Mouse (Mus musculus): ENCODE data around the gene Abcc2. TPM values are rescaled to one million over a fixed set of nuclear protein-coding genes. Genes with fewer than 3 reads are reported as not detected.

The Abcc2 gene
- polyA plus RNA-seq, 1 experiment from 2014 or later = 0.04 TPM

DNA sequence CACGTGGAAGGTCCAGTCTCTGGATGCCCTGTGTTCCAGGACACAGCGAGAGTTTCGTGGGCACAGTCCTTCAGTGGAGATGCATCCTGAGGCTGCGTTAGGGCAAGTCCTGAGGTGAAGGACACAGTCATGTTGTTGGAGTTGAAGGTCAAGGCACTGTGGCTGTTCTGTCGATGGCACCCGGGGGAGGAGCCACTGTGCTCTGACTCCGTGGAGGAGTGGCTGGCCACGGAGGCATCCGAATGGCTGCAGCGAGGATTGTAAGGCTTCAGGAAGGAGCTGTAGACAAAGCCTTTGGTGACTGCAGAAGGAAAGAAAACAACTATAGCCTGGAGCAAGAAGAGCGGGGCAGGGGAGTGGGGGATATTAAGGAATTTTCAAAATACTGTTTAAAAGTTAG is 68.0 kb downstream of the Abcc2 start:
- Histone ChIP-seq H3K4me1 (ENCODE audit: control insufficient read depth, insufficient read depth, low read length) (no peaks in the 10 kb centered on the region), H3K36me3 (ENCODE audit: control insufficient read depth, insufficient read depth, low read length) (peaks cover 40% of the 10 kb centered on the region), H3K27ac (ENCODE audit: low read depth, low read length) (no peak overlapping the region), H3K27me3 (ENCODE audit: control insufficient read depth, insufficient read depth, low read length) (no peaks in the 10 kb centered on the region), H3K9ac (ENCODE audit: low read depth, low read length) (no peak overlapping the region), H3K4me3 (ENCODE audit: low read depth, low read length) (no peak overlapping the region), H3K4me2 (no peak overlapping the region), H3K9me3 (replicated peaks; ENCODE audit: control insufficient read depth, low read length) (no peaks in the 10 kb centered on the region)
- 84% methylated on average over 11 of the region's 11 CpGs for WGBS (ENCODE audit: insufficient replicate concordance)
- ATAC-seq (replicated peaks; ENCODE audit: insufficient number of reproducible peaks, low FRiP score, low TSS enrichment) = no peak

- Histone ChIP-seq H3K4me2 (no peak overlapping the region), H3K9me3 (replicated peaks; ENCODE audit: control insufficient read depth, low read length) (no peaks in the 10 kb centered on the region), H3K27ac (ENCODE audit: low read depth, low read length) (no peak overlapping the region), H3K36me3 (ENCODE audit: control insufficient read depth, insufficient read depth, low read length) (peaks cover 40% of the 10 kb centered on the region), H3K9ac (ENCODE audit: low read depth, low read length) (no peak overlapping the region), H3K4me3 (ENCODE audit: low read depth, low read length) (no peak overlapping the region), H3K27me3 (ENCODE audit: control insufficient read depth, insufficient read depth, low read length) (no peaks in the 10 kb centered on the region), H3K4me1 (ENCODE audit: control insufficient read depth, insufficient read depth, low read length) (no peaks in the 10 kb centered on the region)
- 80% methylated on average over 21 of the region's 21 CpGs for WGBS (ENCODE audit: insufficient replicate concordance)
- ATAC-seq (replicated peaks; ENCODE audit: insufficient number of reproducible peaks, low FRiP score, low TSS enrichment) = no peak
These were observed 70.1 kb downstream of the Abcc2 start for GRCm38 (mm10) chr19:43851996-43852630.

DNA sequence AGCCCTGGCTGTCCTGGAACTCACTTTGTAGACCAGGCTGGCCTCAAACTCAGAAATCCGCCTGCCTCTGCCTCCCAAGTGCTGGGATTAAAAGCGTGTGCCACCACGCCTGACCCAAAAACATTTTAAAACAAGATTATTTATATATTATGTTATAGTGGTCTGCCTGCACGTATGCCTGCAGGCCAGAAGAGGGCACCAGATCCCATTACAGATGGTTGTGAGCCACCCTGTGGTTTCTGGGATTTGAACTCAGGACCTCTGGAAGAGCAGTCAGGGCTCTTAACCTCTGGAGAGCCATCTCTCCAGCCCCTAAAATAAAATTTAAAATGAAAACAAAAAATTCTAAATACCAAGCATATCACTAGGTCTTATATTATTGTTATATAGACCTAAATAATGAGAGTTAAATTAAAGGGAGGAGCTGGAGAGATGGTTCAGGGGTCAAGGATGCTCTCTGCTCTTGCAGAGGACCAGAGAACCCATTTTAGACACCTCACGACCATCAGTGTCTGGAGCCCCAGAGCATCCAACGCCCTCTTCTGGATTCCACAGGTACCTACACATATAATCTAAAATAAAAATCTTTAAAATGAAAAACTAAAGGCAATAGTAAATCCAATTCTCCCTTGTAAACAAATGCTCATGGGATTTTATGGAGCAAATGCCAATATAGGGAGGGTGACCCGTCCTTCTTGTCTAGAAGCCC is 71.0 kb downstream of the Abcc2 start:
- 77% methylated on average over 7 of the region's 7 CpGs for WGBS (ENCODE audit: insufficient replicate concordance)
- Histone ChIP-seq H3K36me3 (ENCODE audit: control insufficient read depth, insufficient read depth, low read length) (peaks cover 32% of the 10 kb centered on the region), H3K4me1 (ENCODE audit: control insufficient read depth, insufficient read depth, low read length) (no peaks in the 10 kb centered on the region), H3K9ac (ENCODE audit: low read depth, low read length) (no peak overlapping the region), H3K9me3 (replicated peaks; ENCODE audit: control insufficient read depth, low read length) (no peaks in the 10 kb centered on the region), H3K27me3 (ENCODE audit: control insufficient read depth, insufficient read depth, low read length) (no peaks in the 10 kb centered on the region), H3K4me3 (ENCODE audit: low read depth, low read length) (no peak overlapping the region), H3K27ac (ENCODE audit: low read depth, low read length) (no peak overlapping the region), H3K4me2 (no peak overlapping the region)
- ATAC-seq (replicated peaks; ENCODE audit: insufficient number of reproducible peaks, low FRiP score, low TSS enrichment) = no peak

DNA sequence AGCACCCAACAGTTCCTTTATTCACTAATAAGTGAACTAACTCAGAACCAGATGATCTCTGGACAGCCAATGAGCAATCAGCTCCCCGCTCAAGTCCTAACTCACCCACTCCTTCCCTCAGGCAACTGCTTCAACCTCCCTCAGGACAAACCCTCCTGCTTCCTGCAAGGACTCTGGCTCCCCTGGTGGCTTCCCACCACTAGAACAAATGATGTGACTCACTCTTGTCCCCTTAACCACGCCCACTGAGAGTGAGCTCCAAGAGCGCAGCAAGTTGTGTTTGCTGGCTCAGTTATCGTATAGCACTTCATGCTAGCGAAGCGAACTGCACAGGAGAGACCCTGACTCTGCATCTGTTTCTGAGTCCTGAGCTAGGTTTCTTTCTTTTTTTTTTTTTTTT is 75.4 kb downstream of the Abcc2 start:
- no peaks in the 10 kb centered on the region for H3K4me1 ChIP-seq (ENCODE audit: control insufficient read depth, insufficient read depth, low read length)
- no peaks in the 10 kb centered on the region for H3K27me3 ChIP-seq (ENCODE audit: control insufficient read depth, insufficient read depth, low read length)
- no peak overlapping the region for H3K4me3 ChIP-seq (ENCODE audit: low read depth, low read length)
- H3K27ac ChIP-seq (ENCODE audit: low read depth, low read length) = no peak overlapping the region
- H3K9me3 ChIP-seq (replicated peaks; ENCODE audit: control insufficient read depth, low read length) = 0 out of 2 replicates have a peak, but pooled peaks cover 3% of the 10 kb centered on the region
- 67% methylated on average over 6 of the region's 6 CpGs for WGBS (ENCODE audit: insufficient replicate concordance)
- H3K9ac ChIP-seq (ENCODE audit: low read depth, low read length) = no peak overlapping the region
- peaks cover 24% of the 10 kb centered on the region for H3K36me3 ChIP-seq (ENCODE audit: control insufficient read depth, insufficient read depth, low read length)
- H3K4me2 ChIP-seq = no peak overlapping the region
- ATAC-seq (replicated peaks; ENCODE audit: insufficient number of reproducible peaks, low FRiP score, low TSS enrichment) = no peak

DNA sequence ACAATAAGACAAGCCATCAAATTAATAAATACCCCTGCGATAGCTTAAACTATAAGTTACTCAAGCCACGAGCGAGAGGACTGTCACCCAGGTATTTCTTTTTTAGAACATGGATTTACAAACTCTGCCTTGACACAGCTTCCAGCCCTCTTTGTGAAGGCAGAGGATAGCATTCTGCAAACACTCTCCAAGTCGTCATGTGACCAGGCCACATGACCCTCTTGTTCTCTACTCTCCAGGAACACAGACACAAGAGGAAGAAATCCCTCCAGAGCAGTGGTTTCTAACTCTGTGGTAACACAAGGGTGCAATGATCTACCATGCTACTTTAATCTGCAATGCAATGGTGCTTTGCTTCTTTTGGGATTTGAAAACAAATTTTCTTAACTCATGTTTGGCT is 88.4 kb downstream of the Abcc2 start:
- peaks cover 34% of the 10 kb centered on the region for H3K36me3 ChIP-seq (ENCODE audit: control insufficient read depth, insufficient read depth, low read length)

DNA sequence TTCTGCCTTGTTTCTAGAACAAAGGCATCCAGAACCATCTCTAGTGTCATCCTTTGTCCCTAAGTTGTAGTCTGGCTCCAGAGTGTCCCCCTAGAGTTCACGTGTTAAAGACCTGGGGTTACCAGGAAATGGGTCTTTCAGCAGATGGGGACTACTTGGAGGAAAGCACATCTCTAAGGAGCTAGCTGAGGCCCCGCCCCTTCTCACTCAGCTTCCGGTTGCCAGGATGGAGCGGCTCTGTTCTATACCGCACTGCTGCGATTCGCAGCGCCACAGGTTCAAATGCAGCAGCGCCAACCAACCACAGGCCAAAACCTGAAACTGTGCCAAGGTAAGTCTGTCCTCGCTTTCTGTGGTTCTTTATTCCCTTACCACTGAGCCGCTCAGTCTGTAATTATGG is 92.4 kb downstream of the Abcc2 start:
- 90% methylated on average over 11 of the region's 11 CpGs for WGBS (ENCODE audit: insufficient replicate concordance)
- Histone ChIP-seq H3K36me3 (ENCODE audit: control insufficient read depth, insufficient read depth, low read length) (peaks cover 15% of the 10 kb centered on the region), H3K4me1 (ENCODE audit: control insufficient read depth, insufficient read depth, low read length) (peaks cover 12% of the 10 kb centered on the region), H3K4me2 (no peak overlapping the region), H3K9ac (ENCODE audit: low read depth, low read length) (no peak overlapping the region), H3K27me3 (ENCODE audit: control insufficient read depth, insufficient read depth, low read length) (no peaks in the 10 kb centered on the region), H3K9me3 (replicated peaks; ENCODE audit: control insufficient read depth, low read length) (no peaks in the 10 kb centered on the region), H3K4me3 (ENCODE audit: low read depth, low read length) (no peak overlapping the region), H3K27ac (ENCODE audit: low read depth, low read length) (no peak overlapping the region)
- no peak for ATAC-seq (replicated peaks; ENCODE audit: insufficient number of reproducible peaks, low FRiP score, low TSS enrichment)

More for the DNA sequence above, 88.4 kb downstream of the Abcc2 start:
- no peaks in the 10 kb centered on the region for H3K4me1 ChIP-seq (ENCODE audit: control insufficient read depth, insufficient read depth, low read length)
- H3K27ac ChIP-seq (ENCODE audit: low read depth, low read length) = no peak overlapping the region
- H3K4me2 ChIP-seq = no peak overlapping the region
- no peaks in the 10 kb centered on the region for H3K27me3 ChIP-seq (ENCODE audit: control insufficient read depth, insufficient read depth, low read length)
- 81% methylated on average over 4 of the region's 4 CpGs for WGBS (ENCODE audit: insufficient replicate concordance)
- no peak for ATAC-seq (replicated peaks; ENCODE audit: insufficient number of reproducible peaks, low FRiP score, low TSS enrichment)
- no peak overlapping the region for H3K4me3 ChIP-seq (ENCODE audit: low read depth, low read length)
- no peak overlapping the region for H3K9ac ChIP-seq (ENCODE audit: low read depth, low read length)
- no peaks in the 10 kb centered on the region for H3K9me3 ChIP-seq (replicated peaks; ENCODE audit: control insufficient read depth, low read length)

- Histone ChIP-seq H3K4me3 (ENCODE audit: low read depth, low read length) (no peak overlapping the region), H3K9ac (ENCODE audit: low read depth, low read length) (no peak overlapping the region), H3K4me1 (ENCODE audit: control insufficient read depth, insufficient read depth, low read length) (peaks cover 16% of the 10 kb centered on the region), H3K27ac (ENCODE audit: low read depth, low read length) (no peak overlapping the region), H3K27me3 (ENCODE audit: control insufficient read depth, insufficient read depth, low read length) (no peaks in the 10 kb centered on the region), H3K4me2 (no peak overlapping the region), H3K9me3 (replicated peaks; ENCODE audit: control insufficient read depth, low read length) (no peaks in the 10 kb centered on the region), H3K36me3 (ENCODE audit: control insufficient read depth, insufficient read depth, low read length) (peaks cover 8% of the 10 kb centered on the region)
- no peak for ATAC-seq (replicated peaks; ENCODE audit: insufficient number of reproducible peaks, low FRiP score, low TSS enrichment)
- 43% methylated on average over 2 of the region's 2 CpGs for WGBS (ENCODE audit: insufficient replicate concordance)
These were observed 94.0 kb downstream of the Abcc2 start for GRCm38 (mm10) chr19:43875996-43876395.

GRCm38 (mm10) chr19:43877364-43877763 is 95.4 kb downstream of the Abcc2 start:
- no peak for ATAC-seq (replicated peaks; ENCODE audit: insufficient number of reproducible peaks, low FRiP score, low TSS enrichment)
- H3K4me1 ChIP-seq (ENCODE audit: control insufficient read depth, insufficient read depth, low read length) = peaks cover 16% of the 10 kb centered on the region
- no peaks in the 10 kb centered on the region for H3K9me3 ChIP-seq (replicated peaks; ENCODE audit: control insufficient read depth, low read length)
- no peaks in the 10 kb centered on the region for H3K36me3 ChIP-seq (ENCODE audit: control insufficient read depth, insufficient read depth, low read length)
- no peak overlapping the region for H3K4me2 ChIP-seq
- WGBS (ENCODE audit: insufficient replicate concordance) = 87% methylated on average over 8 of the region's 8 CpGs
- no peak overlapping the region for H3K9ac ChIP-seq (ENCODE audit: low read depth, low read length)
- H3K27ac ChIP-seq (ENCODE audit: low read depth, low read length) = no peak overlapping the region
- no peak overlapping the region for H3K4me3 ChIP-seq (ENCODE audit: low read depth, low read length)
- no peaks in the 10 kb centered on the region for H3K27me3 ChIP-seq (ENCODE audit: control insufficient read depth, insufficient read depth, low read length)
